Mouse (Mus musculus) cerebellum, adult 9-11 months (tissue): ENCODE results near the gene Zyg11a.
"Not testable (repeated sequence)": the region's sequence is repeated elsewhere in the genome, so short reads cannot be mapped to it uniquely, and the experiment has no call there.

Source experiments
- DNase-seq: peaks from one replicate; pipeline ENCODE4 v3.0.0; 2022

Zyg11a gene

GRCm38 (mm10) chr4:108217332-108218179, at the start of gene Zyg11a:
Gene Zyg11a (minus strand): TSS chr4:108218048.
- no peak for DNase-seq

- no peak for DNase-seq
These were observed 47.9 kb upstream of the Zyg11a start for GRCm38 (mm10) chr4:108265774-108266173.

DNA sequence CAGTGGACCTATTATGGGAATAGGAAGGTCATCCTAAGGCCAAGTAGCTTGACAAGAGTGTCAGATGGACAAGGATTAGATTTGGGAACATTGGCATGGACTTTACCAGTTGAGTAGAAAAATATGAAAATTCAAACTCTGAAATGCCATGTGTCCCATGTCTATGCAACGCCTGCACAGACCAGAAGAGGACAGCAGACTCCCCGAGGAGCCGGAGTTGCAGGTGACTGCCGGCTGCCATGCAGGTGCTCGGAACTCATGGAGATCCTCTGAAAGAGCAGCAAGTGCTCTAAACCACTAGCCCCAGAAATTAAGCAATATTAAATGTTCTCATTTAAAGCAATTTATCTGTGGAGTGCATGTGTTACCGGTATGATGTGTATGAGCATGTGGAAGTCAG, 35.5 kb upstream of the Zyg11a start:
- DNase-seq = no peak

GRCm38 (mm10) chr4:108250501-108250900, 32.7 kb upstream of the Zyg11a start:
- DNase-seq = no peak

DNA sequence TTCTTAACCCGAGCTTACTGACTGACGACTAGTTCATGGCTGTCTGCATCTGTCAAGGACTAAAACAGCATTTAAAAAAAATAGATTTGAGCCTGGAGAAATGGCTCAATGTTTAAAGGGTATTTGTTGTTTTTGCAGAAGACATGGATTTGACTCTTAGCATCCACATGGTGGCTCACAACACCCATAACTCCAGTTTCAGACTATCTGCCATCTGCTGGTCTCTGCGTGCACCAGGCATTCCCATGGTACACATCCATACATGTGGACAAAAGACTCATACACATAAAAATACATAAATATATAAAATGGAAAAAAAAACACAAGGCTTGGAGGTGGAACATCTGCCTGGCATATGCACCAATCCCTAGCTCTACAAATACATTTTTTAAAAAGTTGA, 31.5 kb upstream of the Zyg11a start:
- DNase-seq = no peak

- DNase-seq = no peak
These were observed 15.8 kb upstream of the Zyg11a start for GRCm38 (mm10) chr4:108233654-108234053.

DNA sequence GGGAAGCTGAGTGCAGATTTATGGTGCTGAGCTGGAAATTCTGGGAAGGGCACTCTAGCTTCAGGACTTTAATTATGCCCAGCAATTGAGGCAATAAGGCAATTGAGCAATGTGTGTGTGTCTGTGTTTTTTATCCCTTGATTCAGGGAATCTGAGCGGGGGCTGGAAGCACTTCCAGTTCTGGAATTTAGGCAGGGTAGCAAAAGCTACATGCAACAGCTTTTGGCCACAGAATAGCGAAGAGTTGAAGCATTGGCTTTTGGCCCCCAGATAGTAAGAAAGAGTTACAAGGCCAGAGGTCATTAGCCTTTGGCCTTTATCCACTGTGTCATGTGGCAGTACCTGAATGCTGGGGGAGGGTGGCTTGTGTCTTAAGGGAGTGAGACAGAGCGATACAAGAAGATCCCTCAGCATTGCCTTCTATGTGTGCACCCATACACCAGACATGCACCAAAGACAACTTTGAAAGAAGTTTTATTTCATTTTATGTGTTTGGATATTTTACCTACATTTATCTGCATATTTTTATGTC, 7.6 kb upstream of the Zyg11a start:
- DNase-seq = no peak

DNA sequence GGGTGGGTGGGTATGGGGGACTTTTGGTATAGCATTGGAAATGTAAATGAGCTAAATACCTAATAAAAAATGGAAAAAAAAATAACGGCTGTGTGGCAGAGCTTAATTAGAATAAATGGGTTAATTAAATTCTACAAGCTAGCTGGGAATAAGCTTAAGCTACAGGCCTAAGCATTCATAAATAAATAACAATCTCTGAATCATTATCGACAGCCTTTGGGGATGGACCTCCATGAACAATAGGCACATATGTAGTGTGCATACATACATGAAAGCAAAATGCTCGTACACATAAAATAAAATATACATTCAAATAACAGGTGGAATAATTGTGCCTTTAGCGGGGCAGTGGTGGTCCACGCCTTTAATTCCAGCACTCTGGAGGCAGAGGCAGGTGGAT, 4.7 kb upstream of the Zyg11a start:
- DNase-seq = no peak

- no peak for DNase-seq
These were observed 1.2 kb upstream of the Zyg11a start for GRCm38 (mm10) chr4:108219019-108219418.

DNA sequence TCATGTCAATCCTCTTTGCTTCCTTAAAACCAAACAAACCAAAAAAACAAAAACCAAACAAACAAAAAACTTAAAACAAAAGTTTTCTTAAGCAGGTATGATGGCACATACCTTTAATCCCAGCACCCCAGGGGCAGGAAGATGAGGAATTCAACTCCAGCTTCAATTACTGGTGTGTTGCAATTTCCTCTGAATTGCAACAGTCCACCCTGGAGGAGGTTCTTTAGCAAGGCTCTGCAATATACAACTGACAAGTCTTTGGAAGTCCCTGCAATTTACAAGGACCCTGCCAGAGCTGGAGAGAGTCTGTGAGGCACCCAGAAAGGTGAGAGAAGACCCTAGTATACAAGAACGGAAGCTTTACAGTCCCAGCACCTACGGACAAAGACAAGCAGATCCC, 4.8 kb downstream of the Zyg11a start:
- DNase-seq = no peak

DNA sequence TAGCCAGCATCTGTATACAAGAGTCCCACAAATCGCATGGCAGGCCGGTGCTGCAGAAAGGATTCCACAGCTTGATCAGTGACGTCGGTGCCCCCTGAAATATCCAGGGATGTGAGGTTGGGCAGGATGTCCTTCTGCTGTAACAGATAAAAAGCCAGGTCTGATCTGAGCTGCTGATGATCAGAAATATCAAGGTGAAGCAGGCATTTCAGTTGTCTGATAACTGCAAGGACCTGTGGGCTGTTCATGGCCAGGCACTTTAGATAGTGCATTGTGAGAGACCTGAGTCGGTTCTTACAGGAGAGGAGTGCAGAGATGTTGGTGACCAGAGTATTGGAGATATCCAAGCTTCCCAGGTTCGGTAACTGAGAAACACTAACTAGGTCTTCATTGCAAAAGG, 13.2 kb downstream of the Zyg11a start:
- no peak for DNase-seq

- DNase-seq = peak; percentile 41
These were observed 18.6 kb downstream of the Zyg11a start for GRCm38 (mm10) chr4:108199236-108199635.

- DNase-seq = peak; percentile 64
These were observed 21.5 kb downstream of the Zyg11a start for GRCm38 (mm10) chr4:108196277-108196855.

- no peak for DNase-seq
These were observed 25.0 kb downstream of the Zyg11a start for GRCm38 (mm10) chr4:108192821-108193323.

GRCm38 (mm10) chr4:108182278-108182677, 35.6 kb downstream of the Zyg11a start:
- DNase-seq = no peak

DNA sequence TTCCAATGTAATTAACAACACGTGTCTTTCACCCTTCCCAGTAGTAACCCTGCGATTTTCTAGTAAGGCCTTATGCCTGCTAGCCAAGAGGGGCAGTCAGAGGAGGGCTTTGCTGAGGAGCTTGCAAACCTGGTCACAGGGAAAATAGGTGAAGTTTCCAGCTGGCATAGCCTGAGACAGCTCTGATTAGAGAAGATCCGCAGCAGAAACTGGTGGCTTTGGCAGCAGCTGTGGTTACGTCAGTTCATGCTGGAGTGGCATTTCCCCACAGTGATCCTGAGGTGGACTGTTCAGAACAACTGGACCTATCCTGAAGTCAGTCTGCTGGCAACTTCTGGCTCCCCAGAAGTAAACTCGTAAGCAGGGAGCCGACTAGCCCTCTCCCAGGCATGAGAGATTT, 49.8 kb downstream of the Zyg11a start:
- DNase-seq = no peak

GRCm38 (mm10) chr4:108166874-108167273, 51.0 kb downstream of the Zyg11a start:
- DNase-seq = no peak

DNA sequence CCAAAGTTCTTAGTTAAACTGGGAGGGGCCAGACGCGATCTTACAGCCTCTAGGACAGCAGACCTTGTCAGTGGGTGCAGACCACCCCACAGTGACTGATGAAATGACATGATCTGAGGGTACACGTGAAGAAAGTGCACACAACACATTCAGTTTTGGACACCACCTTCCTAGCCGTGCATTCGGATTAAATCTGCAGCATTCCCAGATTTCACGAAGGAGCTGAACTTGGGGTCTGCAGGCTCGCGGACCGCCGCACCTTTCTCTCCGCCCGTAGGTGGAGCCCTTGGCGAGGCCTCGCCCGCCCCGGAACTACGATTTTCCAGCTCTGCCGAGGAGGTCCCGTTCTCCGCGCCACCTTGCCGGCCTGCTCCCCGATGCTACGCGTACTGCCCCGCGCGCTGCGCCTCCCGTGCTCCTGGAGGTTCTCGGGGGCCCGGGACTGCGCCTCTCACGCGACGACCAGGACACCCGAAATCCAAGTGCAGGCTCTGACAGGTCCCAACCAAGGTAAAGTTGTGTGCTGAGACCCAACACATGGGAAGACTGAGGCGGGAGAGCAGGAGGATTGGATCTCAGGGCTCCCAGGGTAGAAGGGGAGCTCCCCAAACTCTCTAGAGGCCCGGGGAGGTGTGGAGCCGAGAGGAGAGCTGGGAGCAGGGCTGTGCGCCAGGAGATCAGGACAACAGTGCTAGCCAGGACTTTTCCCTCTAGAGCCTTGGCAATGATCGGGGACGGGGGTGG, 52.5 kb downstream of the Zyg11a start, which contains the start of gene Echdc2:
TSS of gene Echdc2 (plus strand) at position 286 of the 744 bp plus-strand sequence.
- peak; percentile 54 for DNase-seq

- no peak for DNase-seq
These were observed 54.6 kb downstream of the Zyg11a start for GRCm38 (mm10) chr4:108163291-108163690.

DNA sequence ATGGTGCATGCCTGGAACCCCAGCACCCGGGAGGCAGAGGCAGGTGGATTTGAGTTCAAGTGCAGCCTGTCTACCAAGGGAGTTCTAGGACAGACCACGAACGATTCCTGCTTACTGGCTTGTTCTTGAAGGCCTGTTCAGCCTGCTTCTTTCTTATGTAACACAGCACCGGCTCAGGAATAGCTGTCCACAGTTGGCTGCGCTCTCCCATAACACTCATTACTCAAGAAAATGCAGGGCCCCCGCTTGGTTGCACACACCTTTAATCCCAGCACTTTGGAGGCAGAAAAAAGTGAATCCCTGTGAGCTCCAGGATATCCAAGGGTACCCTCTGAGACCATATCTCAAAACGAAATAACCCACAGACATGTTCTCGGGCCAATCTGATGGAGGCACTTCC, 55.9 kb downstream of the Zyg11a start:
- no peak for DNase-seq

- DNase-seq = not testable (repeated sequence)
These were observed 62.7 kb downstream of the Zyg11a start for GRCm38 (mm10) chr4:108155141-108155540.

DNA sequence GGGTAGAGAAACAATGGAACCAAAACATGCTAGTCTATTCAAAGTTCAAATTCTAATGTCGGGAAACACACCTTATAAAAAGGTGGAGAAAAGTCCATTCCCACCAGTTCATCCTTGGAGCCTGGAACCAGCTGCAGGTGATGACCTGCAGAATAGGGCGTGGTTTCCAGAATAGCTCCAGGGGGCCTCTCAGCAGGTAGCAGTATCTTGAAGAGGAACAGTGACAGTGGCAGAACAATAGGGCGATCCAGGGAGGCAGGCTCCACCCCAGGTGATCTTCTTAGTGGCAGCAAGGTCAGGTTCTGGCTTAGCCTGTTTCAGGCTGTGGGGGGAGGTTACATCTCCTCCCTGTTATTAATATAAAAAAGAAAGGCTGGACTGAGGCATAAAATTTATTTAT, 72.3 kb downstream of the Zyg11a start:
- DNase-seq = not testable (repeated sequence)

DNA sequence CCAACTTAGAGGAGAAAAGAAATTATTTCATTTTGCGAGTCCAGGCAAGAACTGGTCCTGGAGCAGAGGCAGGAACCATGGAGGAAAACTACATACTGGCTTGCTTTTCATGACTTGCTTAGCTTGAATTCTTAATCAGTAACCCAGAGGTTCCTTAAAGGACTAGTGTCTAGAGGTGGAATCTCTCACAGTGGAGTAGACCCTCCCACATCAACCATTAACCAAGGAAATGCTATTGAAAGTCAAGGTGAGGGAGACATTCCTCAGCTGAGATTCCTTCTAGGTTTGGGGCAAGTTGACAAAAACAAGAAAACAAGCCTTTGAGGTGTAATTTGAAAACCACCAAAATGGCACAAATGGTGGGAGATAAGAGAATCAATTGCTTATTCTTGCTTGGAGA, 73.0 kb downstream of the Zyg11a start, which contains the start of gene Scp2:
TSS of gene Scp2 (minus strand) at position 119 of the 400 bp plus-strand sequence.
- no peak for DNase-seq
